8 mouse cellular contexts compared by ENCODE assay signal in the genomic region with DNA sequence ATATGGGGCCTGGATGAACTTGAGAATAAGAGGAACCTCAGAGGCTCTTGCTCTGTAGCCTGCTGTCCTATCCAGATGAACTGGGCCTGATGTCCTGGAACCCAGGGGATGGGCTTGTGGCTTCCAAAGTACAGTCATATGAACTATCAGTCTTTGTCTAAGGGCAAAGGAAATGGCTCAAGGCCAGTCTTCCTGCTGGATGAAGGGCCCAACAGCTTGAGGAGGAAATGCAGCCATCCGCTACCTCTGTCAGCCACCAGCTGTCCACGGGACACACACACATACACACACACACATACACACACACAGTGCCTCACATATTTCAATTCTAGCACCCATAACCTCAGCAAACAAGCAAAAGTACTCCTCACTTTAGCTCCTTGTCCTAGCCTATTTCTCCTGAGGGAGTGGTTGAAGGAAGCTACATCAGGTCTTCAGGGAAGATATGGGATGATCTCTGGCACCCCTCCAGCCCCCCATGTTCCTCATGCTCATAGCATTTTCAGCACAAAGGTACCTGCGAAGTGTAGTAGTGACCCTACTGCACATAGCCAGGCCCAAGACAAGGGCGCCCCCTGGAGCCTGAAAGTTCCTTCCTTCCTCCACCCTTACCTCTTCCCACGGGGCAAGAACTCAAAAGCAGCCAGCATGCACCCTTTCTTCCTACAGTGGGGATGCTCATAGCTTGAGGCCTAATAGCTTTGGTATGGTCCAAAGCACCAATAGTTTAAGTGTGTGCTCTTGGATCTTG.
A peak's percentile ranks its signal among the peaks of the same experiment; 100 is the strongest.
DNase-seq lines count a peak whose midpoint lies in the region; ATAC-seq lines count a peak whose summit lies in the region.

No protein-coding gene starts in this region.

- 46% methylated on average over 5 of the region's 5 CpGs for WGBS in heart, embryonic 14.5 days
- WGBS in liver, embryonic 12.5 days (ENCODE audit: insufficient replicate concordance), result 28% methylated on average over 5 of the region's 5 CpGs

- no peak overlapping the region for H3K4me2 ChIP-seq in heart, embryonic 14.5 days (ENCODE audit: low read length)
- H3K4me2 ChIP-seq in liver, embryonic 12.5 days, result no peak overlapping the region

- intact Hi-C loops in left cerebral cortex, postnatal 4 days (cut with DNase I), result loop anchor here (10.0 kb wide), 1 partner anchor 66 kb away; no protein-coding TSS in a partner anchor

- peak; percentile 59 for DNase-seq in left cerebral cortex, postnatal 4 days
- no peak for DNase-seq in left cerebral cortex, adult 11 months (ENCODE audit: low spot score)
- peak; percentile 53 for DNase-seq in adrenal gland, adult 8-10 months
- DNase-seq in spleen, postnatal 14 days (ENCODE audit: low spot score in 2 of 2), result peak; percentile 58 to 66
- DNase-seq in left cerebral cortex, adult 18-20 months (ENCODE audit: low spot score in 2 of 2), result no peak
- DNase-seq in right cerebral cortex, postnatal 36 days (ENCODE audit: low spot score in 2 of 2), result no peak

- H3K9me3 ChIP-seq in heart, embryonic 14.5 days (ENCODE audit: control insufficient read depth, low read length), result no peaks in the 10 kb centered on the region
- no peaks in the 10 kb centered on the region for H3K9me3 ChIP-seq in liver, embryonic 12.5 days (replicated peaks)

- peak overlapping the region in 1 of 2 experiments; percentile 24; a peak in 1 of 4 replicates for H3K27ac ChIP-seq in heart, embryonic 14.5 days (replicated peaks in 1 of 2; ENCODE audit: control insufficient read depth in 1 of 2, insufficient read depth in 1 of 2, low read depth in 2 of 2, low read length in 2 of 2)
- H3K27ac ChIP-seq in liver, embryonic 12.5 days, result no peak overlapping the region

- H3K4me3 ChIP-seq in heart, embryonic 14.5 days (ENCODE audit: control insufficient read depth in 1 of 2, insufficient read depth in 1 of 2, low read depth in 1 of 2, low read length in 2 of 2), result no peak overlapping the region
- no peak overlapping the region for H3K4me3 ChIP-seq in liver, embryonic 12.5 days

- 0 out of 2 replicates have a peak, but pooled peaks have one; percentile 20 for ATAC-seq in heart, embryonic 14.5 days (ENCODE audit: insufficient number of reproducible peaks, insufficient read depth, low FRiP score, low read depth)
- ATAC-seq in liver, embryonic 12.5 days, result peak; percentile 55

- H3K9ac ChIP-seq in heart, embryonic 14.5 days (ENCODE audit: low read length), result no peak overlapping the region
- no peak overlapping the region for H3K9ac ChIP-seq in liver, embryonic 12.5 days

- H3K27me3 ChIP-seq in heart, embryonic 14.5 days (ENCODE audit: control insufficient read depth, insufficient read depth, low read length), result no peaks in the 10 kb centered on the region
- no peaks in the 10 kb centered on the region for H3K27me3 ChIP-seq in liver, embryonic 12.5 days (replicated peaks)

- H3K36me3 ChIP-seq in heart, embryonic 14.5 days (ENCODE audit: control insufficient read depth, insufficient read depth, low read length), result no peaks in the 10 kb centered on the region
- H3K36me3 ChIP-seq in liver, embryonic 12.5 days, result no peaks in the 10 kb centered on the region

- H3K4me1 ChIP-seq in heart, embryonic 14.5 days (ENCODE audit: control insufficient read depth in 2 of 2, insufficient read depth in 2 of 2, low read length in 2 of 2), result peaks cover 22 to 37% of the 10 kb centered on the region in 2 experiments
- peaks cover 25% of the 10 kb centered on the region for H3K4me1 ChIP-seq in liver, embryonic 12.5 days

Comparison
In these comparisons a context has a peak if more than half of its experiments do, and no peak if none do; other contexts are left out.
1. DNase-seq: peak in left cerebral cortex, postnatal 4 days (single experiment), adrenal gland, adult 8-10 months (single experiment) and spleen, postnatal 14 days (2 of 2); none in left cerebral cortex, adult 11 months (single experiment), left cerebral cortex, adult 18-20 months (0 of 2) and right cerebral cortex, postnatal 36 days (0 of 2).